Mouse (Mus musculus): ENCODE results near the gene Stard9. TPM values are rescaled to one million over a fixed set of nuclear protein-coding genes. Genes with fewer than 3 reads are reported as not detected.

Gene Stard9
- 14.0 and 16.4 TPM in 2 replicates for polyA plus RNA-seq (2012; rRNA removed)

GRCm38 (mm10) chr2:120628886-120629735 lies at the start of gene Stard9:
Gene Stard9, plus strand, starts transcription at chr2:120629121.

GRCm38 (mm10) chr2:120608830-120609723 lies 19.8 kb upstream of the Stard9 start, which contains the start of the genes Haus2 and Lrrc57:
Gene Haus2, plus strand, starts transcription at chr2:120609383.
Gene Lrrc57, minus strand, starts transcription at chr2:120609520.

Other genes starting within 250 kb of the Stard9 start
- gene Ganc, start 225.2 kb upstream of the Stard9 start, polyA plus RNA-seq (2012; rRNA removed) = 6.7 and 7.3 TPM in 2 replicates
- gene Tmem87a, start 225.0 kb upstream of the Stard9 start, polyA plus RNA-seq (2012; rRNA removed) = 19.2 and 21.2 TPM in 2 replicates
- gene Capn3, start 173.1 kb upstream of the Stard9 start, polyA plus RNA-seq (2012; rRNA removed) = 1.1 and 1.7 TPM in 2 replicates
- gene Zfp106, start 65.3 kb upstream of the Stard9 start, polyA plus RNA-seq (2012; rRNA removed) = 42.4 and 45.9 TPM in 2 replicates
- 19.2 and 21.9 TPM in 2 replicates for gene Snap23, start 61.5 kb upstream of the Stard9 start, polyA plus RNA-seq (2012; rRNA removed)
- gene Haus2, start 19.7 kb upstream of the Stard9 start, polyA plus RNA-seq (2012; rRNA removed) = 17.0 and 17.6 TPM in 2 replicates
- 24.2 and 25.5 TPM in 2 replicates for gene Lrrc57, start 19.6 kb upstream of the Stard9 start, polyA plus RNA-seq (2012; rRNA removed)
- 32.6 and 35.4 TPM in 2 replicates for gene Cdan1, start 221.0 kb downstream of the Stard9 start, polyA plus RNA-seq (2012; rRNA removed)
- gene Ttbk2, start 221.5 kb downstream of the Stard9 start, polyA plus RNA-seq (2012; rRNA removed) = 21.0 and 22.6 TPM in 2 replicates